Comparison of ENCODE assay signal across 13 mouse cellular contexts in the genomic region with DNA sequence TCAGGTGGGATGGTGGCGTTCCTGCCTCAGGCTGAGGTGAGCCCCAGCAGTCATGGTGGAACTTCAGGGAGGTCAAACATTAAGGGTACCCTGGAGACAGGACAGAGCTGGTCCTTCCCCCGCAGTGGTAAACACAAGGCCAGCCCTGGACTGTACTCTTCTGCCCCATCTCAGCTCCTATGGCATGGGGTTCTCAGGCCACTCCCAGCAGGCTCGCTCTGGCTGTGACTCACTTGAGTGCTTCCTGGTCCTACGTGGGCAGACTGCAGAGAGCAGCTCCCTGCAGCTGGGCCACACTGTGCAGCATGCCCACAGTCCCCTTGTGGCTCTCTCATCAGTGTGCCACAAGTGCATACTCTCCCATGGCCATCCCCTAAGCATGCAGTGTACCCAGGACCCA.
"Had no signal": no experiment of that assay in that cellular context is flagged by ENCODE, and none has a peak within 500 bp of the region (broad histone marks: within the 10 kb centered on the region; RNA-seq: fewer than 3 reads in every experiment).

No protein-coding gene starts in this region.

- H3K27ac ChIP-seq: intestine, embryonic 15.5 days; layer of hippocampus, adult 2 months; limb, embryonic 13.5 days; macrophage; midbrain, embryonic 12.5 days had no signal

- H3K4me2 ChIP-seq: intestine, embryonic 15.5 days; limb, embryonic 13.5 days; liver, embryonic 11.5 days; lung, embryonic 14.5 days; midbrain, embryonic 12.5 days had no signal

- H3K4me1 ChIP-seq: intestine, embryonic 15.5 days; limb, embryonic 13.5 days; megakaryocyte, embryonic 14.5 days had no signal

- H3K27me3 ChIP-seq: midbrain, embryonic 12.5 days had no signal

- H3K36me3 ChIP-seq: intestine, embryonic 15.5 days; limb, embryonic 13.5 days; midbrain, embryonic 12.5 days had no signal

- DNase-seq: kidney, adult 18-20 months; left cerebral cortex, postnatal 4 days; lung, embryonic 14.5 days; lung, postnatal 10 days; right cerebral cortex, postnatal 25 days; thymus, postnatal 36 days had no signal

- ATAC-seq: intestine, embryonic 15.5 days had no signal

- H3K9me3 ChIP-seq: intestine, embryonic 15.5 days; limb, embryonic 13.5 days; midbrain, embryonic 12.5 days had no signal

- H3K4me3 ChIP-seq: intestine, embryonic 15.5 days; layer of hippocampus, adult 2 months; limb, embryonic 13.5 days; megakaryocyte, embryonic 14.5 days; midbrain, embryonic 12.5 days had no signal

- H3K9ac ChIP-seq: intestine, embryonic 15.5 days; limb, embryonic 13.5 days; lung, embryonic 14.5 days; midbrain, embryonic 12.5 days had no signal
